Mouse (Mus musculus): ENCODE measurements at regions not wholly inside any gene's neighbourhood (a gene's known extent, or its start where the extent isn't known, plus 50 kb on each side); places are given as distances from the start of the nearest gene placed in this dataset.
"Not testable (repeated sequence)": the region's sequence is repeated elsewhere in the genome, so short reads cannot be mapped to it uniquely, and the experiment has no call there.

DNA sequence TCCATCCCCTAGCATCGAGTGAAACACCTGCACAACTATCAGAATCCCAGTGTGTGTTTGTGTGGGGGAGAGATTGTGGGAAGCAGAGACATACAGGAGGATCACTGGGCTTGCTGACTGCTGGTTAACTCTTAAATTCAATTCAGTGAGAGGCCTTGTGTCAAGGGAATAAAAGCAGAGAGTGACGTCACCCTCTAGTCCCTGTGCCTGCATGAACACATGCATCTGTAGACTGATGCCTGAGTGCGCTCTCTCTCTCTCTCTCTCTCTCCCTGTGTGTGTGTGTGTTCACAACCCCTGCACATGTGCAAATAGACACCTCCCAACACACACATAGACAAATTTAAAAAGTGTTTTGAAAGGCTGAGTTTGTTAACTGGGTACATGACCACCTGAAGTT is 146.8 kb upstream of the Bcor start:
- no peak overlapping the region for H3K4me3 ChIP-seq
- peaks cover 86% of the 10 kb centered on the region for H3K27me3 ChIP-seq (ENCODE audit: low read depth, poor library complexity, severe bottlenecking)
- no peak overlapping the region for H3K27ac ChIP-seq
- H3K9me3 ChIP-seq (replicated peaks), result no peaks in the 10 kb centered on the region
- no peak for DNase-seq (ENCODE audit: low spot score)
- 89% methylated on average over 3 of the region's 3 CpGs for WGBS
- H3K4me1 ChIP-seq, result no peaks in the 10 kb centered on the region; the same call in 1 of the 2 replicates
- no peaks in the 10 kb centered on the region for H3K36me3 ChIP-seq

DNA sequence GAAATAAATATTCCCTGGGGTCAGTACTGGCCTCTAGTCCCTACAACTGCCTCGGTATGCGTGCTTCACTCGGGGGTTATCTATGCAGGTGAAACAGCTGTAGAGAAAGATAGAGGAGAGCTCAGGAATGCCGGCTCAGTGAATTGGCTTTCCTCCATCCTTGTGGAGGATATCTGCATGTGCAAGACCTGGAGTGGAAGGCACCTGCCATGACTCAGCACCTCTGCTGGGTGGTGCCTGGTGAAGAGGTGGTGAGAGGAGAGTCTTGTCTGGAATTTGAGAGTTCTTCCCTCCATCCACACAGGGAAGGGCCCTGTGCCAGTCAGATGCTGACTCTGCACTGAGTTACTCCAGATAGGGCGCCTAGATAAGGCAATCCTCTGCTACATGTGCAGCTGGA is 152.4 kb upstream of the Bcor start:
- WGBS, result 82% methylated on average over 5 of the region's 5 CpGs
- DNase-seq (ENCODE audit: low spot score), result no peak
- Histone ChIP-seq H3K36me3 (no peaks in the 10 kb centered on the region), H3K9me3 (replicated peaks) (no peaks in the 10 kb centered on the region), H3K4me3 (no peak overlapping the region), H3K27me3 (ENCODE audit: low read depth, poor library complexity, severe bottlenecking) (peaks cover 50% of the 10 kb centered on the region), H3K27ac (no peak overlapping the region), H3K4me1 (no peaks in the 10 kb centered on the region)

- H3K27me3 ChIP-seq (ENCODE audit: low read depth, poor library complexity, severe bottlenecking), result peaks cover 30% of the 10 kb centered on the region
Measured at GRCm38 (mm10) chrX:12315658-12316057, 155.5 kb upstream of the Bcor start.

GRCm38 (mm10) chrX:12317488-12317887 is 157.3 kb upstream of the Bcor start:
- not testable (repeated sequence) for H3K4me1 ChIP-seq; H3K4me3 ChIP-seq; H3K9me3 ChIP-seq (replicated peaks); H3K36me3 ChIP-seq; DNase-seq (ENCODE audit: low spot score); H3K27ac ChIP-seq
- WGBS, result 73% methylated on average over 2 of the region's 2 CpGs
- peaks cover 19% of the 10 kb centered on the region for H3K27me3 ChIP-seq (ENCODE audit: low read depth, poor library complexity, severe bottlenecking)

More at GRCm38 (mm10) chrX:12315658-12316057, 155.5 kb upstream of the Bcor start:
- Histone ChIP-seq H3K4me3 (no peak overlapping the region), H3K4me1 (peaks cover 7% of the 10 kb centered on the region; the same call in 1 of the 2 replicates), H3K36me3 (no peaks in the 10 kb centered on the region), H3K9me3 (replicated peaks) (no peaks in the 10 kb centered on the region), H3K27ac (no peak overlapping the region)
- WGBS, result 90% methylated on average over 3 of the region's 3 CpGs
- no peak for DNase-seq (ENCODE audit: low spot score)

- Histone ChIP-seq H3K36me3 (no peaks in the 10 kb centered on the region), H3K9me3 (replicated peaks) (no peaks in the 10 kb centered on the region), H3K27ac (no peak overlapping the region), H3K27me3 (ENCODE audit: low read depth, poor library complexity, severe bottlenecking) (peaks cover 14% of the 10 kb centered on the region; the same call in 1 of the 2 replicates), H3K4me3 (no peak overlapping the region), H3K4me1 (peaks cover 7% of the 10 kb centered on the region; the same call in 1 of the 2 replicates)
- WGBS, result 48% methylated on average over 4 of the region's 4 CpGs
- DNase-seq (ENCODE audit: low spot score), result no peak
Measured at GRCm38 (mm10) chrX:12318848-12319651, 158.9 kb upstream of the Bcor start.

- DNase-seq (ENCODE audit: low spot score), result no peak
- H3K4me1 ChIP-seq, result peaks cover 7% of the 10 kb centered on the region; the same call in 1 of the 2 replicates
- H3K4me3 ChIP-seq, result no peak overlapping the region
- no peaks in the 10 kb centered on the region for H3K36me3 ChIP-seq
- 88% methylated on average over 1 of the region's 1 CpGs for WGBS
- peaks cover 32% of the 10 kb centered on the region for H3K27me3 ChIP-seq (ENCODE audit: low read depth, poor library complexity, severe bottlenecking)
- no peak overlapping the region for H3K27ac ChIP-seq
- no peaks in the 10 kb centered on the region for H3K9me3 ChIP-seq (replicated peaks)
Measured at GRCm38 (mm10) chrX:12322453-12322852, 162.3 kb upstream of the Bcor start.

DNA sequence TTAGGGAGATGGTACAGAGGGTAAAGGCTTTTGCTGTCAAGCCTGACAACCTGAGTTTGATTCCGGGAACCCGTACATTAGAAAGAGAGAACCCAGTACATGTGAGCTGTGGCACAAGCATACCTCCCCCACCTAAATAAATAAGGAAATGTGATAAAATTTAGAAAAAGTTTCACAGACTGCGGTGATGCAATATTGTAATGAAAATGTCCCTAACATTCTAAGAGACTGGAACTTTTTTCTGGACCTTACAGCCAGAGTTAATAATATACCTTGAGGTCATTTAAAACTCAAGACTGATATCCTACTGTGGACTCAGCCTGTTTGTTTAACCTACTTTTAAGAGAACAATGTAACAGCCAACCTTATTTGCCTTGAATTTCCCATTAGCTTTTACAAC is 163.1 kb upstream of the Bcor start:
- Histone ChIP-seq H3K4me1 (peaks cover 7% of the 10 kb centered on the region; the same call in 1 of the 2 replicates), H3K27me3 (ENCODE audit: low read depth, poor library complexity, severe bottlenecking) (peaks cover 32% of the 10 kb centered on the region), H3K4me3 (no peak overlapping the region), H3K27ac (no peak overlapping the region), H3K36me3 (no peaks in the 10 kb centered on the region), H3K9me3 (replicated peaks) (no peaks in the 10 kb centered on the region)
- WGBS, result 91% methylated on average over 3 of the region's 3 CpGs
- DNase-seq (ENCODE audit: low spot score), result no peak

GRCm38 (mm10) chrX:12323812-12324211 is 163.7 kb upstream of the Bcor start:
- Histone ChIP-seq H3K27ac (no peak overlapping the region), H3K36me3 (no peaks in the 10 kb centered on the region), H3K27me3 (ENCODE audit: low read depth, poor library complexity, severe bottlenecking) (peaks cover 32% of the 10 kb centered on the region), H3K4me1 (peaks cover 5% of the 10 kb centered on the region; the same call in 1 of the 2 replicates), H3K9me3 (replicated peaks) (no peaks in the 10 kb centered on the region), H3K4me3 (no peak overlapping the region)
- 87% methylated on average over 6 of the region's 6 CpGs for WGBS
- DNase-seq (ENCODE audit: low spot score), result no peak

GRCm38 (mm10) chrX:12327464-12327863 is 167.3 kb upstream of the Bcor start:
- H3K27me3 ChIP-seq (ENCODE audit: low read depth, poor library complexity, severe bottlenecking), result peaks cover 21% of the 10 kb centered on the region
- no peak for DNase-seq (ENCODE audit: low spot score)

DNA sequence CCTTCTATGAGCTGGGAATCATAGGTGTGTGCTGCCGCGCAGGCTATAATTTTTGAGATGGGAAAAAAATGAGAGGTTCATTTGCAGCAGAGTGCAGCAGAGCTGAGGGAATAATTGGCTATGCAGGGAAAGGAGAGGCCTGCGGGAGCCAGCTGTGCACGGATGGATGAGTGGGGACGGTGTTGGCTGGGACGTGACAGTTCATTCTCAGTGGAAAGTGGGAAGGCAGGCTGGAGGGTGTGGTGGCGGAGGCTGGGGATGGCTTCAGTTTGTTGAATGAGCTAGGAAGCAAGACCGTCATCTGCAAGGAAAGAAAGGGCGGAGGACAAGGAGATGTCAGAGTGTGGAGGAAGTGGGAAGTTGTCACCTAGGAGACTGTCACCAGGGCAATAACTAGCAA is 180.4 kb upstream of the Bcor start:
- no peaks in the 10 kb centered on the region for H3K9me3 ChIP-seq (replicated peaks)
- no peaks in the 10 kb centered on the region for H3K36me3 ChIP-seq
- DNase-seq (ENCODE audit: low spot score), result no peak
- H3K4me1 ChIP-seq, result peaks cover 5% of the 10 kb centered on the region
- no peak overlapping the region for H3K4me3 ChIP-seq
- no peak overlapping the region for H3K27ac ChIP-seq
- 88% methylated on average over 9 of the region's 9 CpGs for WGBS
- peaks cover 58% of the 10 kb centered on the region for H3K27me3 ChIP-seq (ENCODE audit: low read depth, poor library complexity, severe bottlenecking)

More at GRCm38 (mm10) chrX:12327464-12327863, 167.3 kb upstream of the Bcor start:
- WGBS, result 75% methylated on average over 4 of the region's 4 CpGs
- Histone ChIP-seq H3K4me3 (no peak overlapping the region), H3K27ac (no peak overlapping the region), H3K36me3 (no peaks in the 10 kb centered on the region), H3K9me3 (replicated peaks) (no peaks in the 10 kb centered on the region), H3K4me1 (no peaks in the 10 kb centered on the region)

- no peaks in the 10 kb centered on the region for H3K9me3 ChIP-seq (replicated peaks)
- H3K27me3 ChIP-seq (ENCODE audit: low read depth, poor library complexity, severe bottlenecking), result peaks cover 50% of the 10 kb centered on the region
- 42% methylated on average over 5 of the region's 5 CpGs for WGBS
- 0 out of 2 replicates have a peak overlapping the region, but pooled peaks have one; percentile 7 for H3K27ac ChIP-seq
- peaks cover 5% of the 10 kb centered on the region for H3K4me1 ChIP-seq
- H3K4me3 ChIP-seq, result no peak overlapping the region
- H3K36me3 ChIP-seq, result no peaks in the 10 kb centered on the region
- DNase-seq (ENCODE audit: low spot score), result no peak
Measured at GRCm38 (mm10) chrX:12341356-12341965, 181.3 kb upstream of the Bcor start.

DNA sequence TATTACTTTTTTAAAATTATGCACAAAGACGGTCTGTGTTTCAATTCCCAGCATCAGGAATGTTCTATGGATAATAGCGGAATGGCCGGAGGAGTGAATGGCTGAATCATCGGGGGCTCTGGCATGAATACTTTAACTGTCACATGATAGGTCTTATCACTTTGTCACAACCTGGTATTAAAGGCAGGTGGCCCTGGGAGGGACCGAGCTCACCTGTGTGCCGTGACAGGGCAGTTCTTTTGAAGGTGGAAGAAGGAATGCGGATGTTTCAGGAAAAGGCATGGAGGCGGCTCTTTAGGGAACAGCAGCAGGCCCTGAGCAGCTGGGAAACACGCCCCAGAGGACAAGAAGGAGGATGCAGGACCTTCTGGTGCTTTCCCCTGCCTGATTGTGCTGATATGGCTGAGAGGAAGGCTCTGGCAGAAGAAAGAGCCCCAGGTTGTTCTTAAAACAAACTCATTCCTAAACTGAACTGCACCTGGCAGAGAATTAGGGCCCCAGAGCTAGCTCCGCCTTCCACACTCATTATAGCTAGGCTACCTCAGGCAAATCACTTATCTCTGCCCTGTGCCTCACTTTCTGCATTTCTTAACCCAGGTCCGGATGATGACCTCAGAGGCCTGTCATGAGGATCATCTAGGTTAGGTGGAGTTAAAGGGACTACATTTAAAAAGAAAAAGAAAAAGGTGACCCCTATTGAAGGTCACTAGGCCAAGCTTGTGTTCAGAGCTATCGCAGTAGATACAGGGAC is 184.8 kb upstream of the Bcor start:
- Histone ChIP-seq H3K36me3 (no peaks in the 10 kb centered on the region), H3K4me3 (no peak overlapping the region), H3K27ac (no peak overlapping the region), H3K27me3 (ENCODE audit: low read depth, poor library complexity, severe bottlenecking) (peaks cover 76% of the 10 kb centered on the region), H3K9me3 (replicated peaks) (no peaks in the 10 kb centered on the region), H3K4me1 (peaks cover 5% of the 10 kb centered on the region)
- WGBS, result 85% methylated on average over 12 of the region's 12 CpGs
- DNase-seq (ENCODE audit: low spot score), result no peak

GRCm38 (mm10) chrX:12346856-12347255 is 186.7 kb upstream of the Bcor start:
- DNase-seq (ENCODE audit: low spot score), result no peak
- H3K27me3 ChIP-seq (ENCODE audit: low read depth, poor library complexity, severe bottlenecking), result peaks cover 77% of the 10 kb centered on the region
- no peak overlapping the region for H3K4me3 ChIP-seq
- 66% methylated on average over 3 of the region's 3 CpGs for WGBS
- peaks cover 2% of the 10 kb centered on the region for H3K4me1 ChIP-seq
- H3K36me3 ChIP-seq, result no peaks in the 10 kb centered on the region
- no peaks in the 10 kb centered on the region for H3K9me3 ChIP-seq (replicated peaks)
- H3K27ac ChIP-seq, result no peak overlapping the region

Measured in limb, embryonic 10.5 days (tissue).